Mouse (Mus musculus): ENCODE results near the gene Tenm1. TPM values are rescaled to one million over a fixed set of nuclear protein-coding genes. Genes with fewer than 3 reads are reported as not detected.

The Tenm1 gene
- polyA plus RNA-seq (2015; fragmentation: Nextera tagmentation; extraction: Ambion mirVana) = 0.44 and 1.4 TPM in 2 replicates

DNA sequence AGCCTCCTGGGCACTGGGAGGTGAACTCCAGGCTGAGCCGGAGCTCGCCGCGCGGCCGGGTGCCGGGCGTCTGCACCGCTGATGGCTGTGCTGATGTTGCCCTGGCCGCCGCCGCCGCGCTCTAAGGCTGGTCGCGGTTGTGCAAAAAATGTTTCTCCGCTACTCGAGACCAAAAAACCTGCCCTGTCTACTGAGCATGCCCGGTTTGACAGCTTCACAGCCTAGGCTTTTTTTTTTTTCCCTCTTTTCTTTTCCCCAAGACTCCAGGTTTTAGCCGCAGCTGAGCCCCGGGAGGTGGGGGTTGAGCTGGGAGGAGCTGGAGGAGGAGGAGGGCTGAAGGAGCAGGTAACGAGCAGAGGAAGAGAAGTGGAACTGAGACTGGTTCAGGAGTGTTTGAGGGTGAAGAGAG lies at the start of gene Tenm1:
TSS of gene Tenm1 (minus strand) at position 272 of the 409 bp plus-strand sequence.

DNA sequence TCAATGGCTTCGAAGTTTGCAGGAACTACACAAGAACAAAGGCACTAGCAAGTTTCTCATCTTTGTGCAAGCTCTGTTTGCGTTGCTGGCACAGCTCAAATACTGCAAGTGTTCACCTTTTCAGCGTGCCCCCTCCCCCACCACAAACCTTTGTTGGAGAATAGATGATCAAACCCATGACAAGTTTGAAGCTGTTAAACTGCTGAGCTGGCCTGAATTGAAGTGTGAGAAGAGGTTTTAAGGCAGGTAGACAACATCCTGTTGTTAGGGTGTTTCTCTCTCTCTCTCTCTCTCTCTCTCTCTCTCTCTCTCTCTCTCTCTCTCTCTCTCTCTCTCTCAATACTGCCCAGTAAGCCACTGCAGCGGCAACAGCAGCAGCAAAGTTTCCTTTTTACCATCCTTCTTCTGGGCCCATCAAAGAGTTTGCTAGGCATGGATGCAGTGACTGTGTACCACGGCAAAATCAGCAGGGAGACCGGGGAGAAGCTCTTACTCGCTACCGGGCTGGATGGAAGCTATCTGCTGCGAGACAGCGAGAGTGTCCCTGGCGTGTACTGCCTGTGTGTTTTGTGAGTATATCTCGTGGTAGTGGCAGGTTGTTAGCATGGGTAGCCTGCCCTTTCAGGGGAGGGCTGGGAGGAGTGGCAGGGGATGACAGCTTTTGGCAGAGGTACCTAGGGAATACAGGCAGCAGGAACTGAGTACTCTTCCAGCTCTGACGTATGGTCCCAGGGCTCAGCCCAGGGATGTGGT lies 926.5 kb downstream of the Tenm1 start, which contains the start of gene Sh2d1a:
TSS of gene Sh2d1a (plus strand) at position 163 of the 753 bp plus-strand sequence.

DNA sequence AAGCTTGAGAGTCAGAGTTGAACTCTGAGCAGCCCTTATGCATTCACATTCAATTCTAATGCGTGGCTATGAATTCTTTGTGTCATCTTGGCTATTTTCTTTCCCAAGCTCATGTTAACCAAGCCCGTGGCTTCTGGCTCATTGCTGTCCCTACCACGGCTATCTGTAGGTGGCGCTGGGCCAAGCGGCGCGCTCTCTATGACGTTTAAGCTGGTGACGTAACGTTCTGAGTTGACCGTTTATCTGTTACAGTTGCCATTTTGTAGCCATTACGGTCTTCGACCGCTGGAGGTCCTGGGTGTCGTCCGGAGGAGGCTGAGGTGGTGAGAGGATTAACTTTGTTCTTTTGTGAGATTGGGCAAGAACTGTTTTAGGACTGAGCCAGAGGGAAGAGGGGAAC lies 939.5 kb downstream of the Tenm1 start, which contains the start of gene Tex13c2:
TSS of gene Tex13c2 (plus strand) at position 246 of the 400 bp plus-strand sequence.

Other genes with a start within 250 kb of the Tenm1 start
- gene Tex13c1, start 162.0 kb upstream of the Tenm1 start, polyA plus RNA-seq (2015; fragmentation: Nextera tagmentation; extraction: Ambion mirVana) = not detected in 2 replicates